Mouse (Mus musculus): Measurements from ENCODE around the gene Zmiz1.

DNA sequence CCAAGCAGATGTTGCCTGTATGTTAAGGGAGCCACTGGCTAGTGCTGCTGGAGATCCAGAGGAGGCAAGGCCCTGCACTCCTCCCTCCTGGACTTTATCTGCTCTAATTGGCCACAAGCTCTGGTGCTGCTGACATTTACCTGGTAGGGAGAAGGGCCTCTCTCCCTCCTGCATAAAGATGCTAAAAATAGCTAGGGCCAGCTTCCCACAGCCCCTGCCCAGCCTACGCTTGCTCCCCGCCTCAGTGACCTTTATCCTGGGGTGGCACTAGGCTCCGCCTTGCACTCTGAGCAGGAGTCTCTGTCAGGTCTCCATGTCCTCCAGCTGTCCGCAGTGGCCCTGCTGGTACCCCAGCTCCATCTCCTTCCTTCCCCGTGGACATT, 49.8 kb downstream of the Zmiz1 start:
- TF ChIP-seq CTCF (IDR thresholded peaks at IDR 0.05) = no peak
- TF ChIP-seq EP300 (IDR thresholded peaks at IDR 0.05) = no peak
